Comparison of ENCODE assay signal across 20 mouse cellular contexts in the genomic region with DNA sequence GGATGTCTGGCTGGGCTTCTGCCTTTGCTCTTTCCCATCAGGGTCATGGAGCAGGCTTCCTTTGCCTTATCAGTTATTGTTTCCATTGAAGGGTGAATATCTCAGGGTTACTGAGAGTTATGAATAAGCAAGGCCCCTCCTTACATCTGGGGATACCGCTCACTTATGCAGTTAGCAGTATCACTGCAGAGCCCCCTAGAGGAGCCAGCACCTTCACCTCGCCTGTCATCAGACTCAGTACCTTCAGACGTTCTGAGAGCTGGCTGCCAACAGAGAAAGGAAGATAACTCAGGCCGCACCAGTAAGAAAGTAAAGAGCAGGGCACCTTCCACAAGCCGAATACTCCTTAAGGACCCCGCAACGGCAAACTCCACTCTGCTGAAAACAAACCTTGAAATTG.
DNase-seq lines count a peak whose midpoint lies in the region; ATAC-seq and TF ChIP-seq lines count a peak whose summit lies in the region.
"Had no signal": no experiment of that assay in that cellular context is flagged by ENCODE, and none has a peak within 500 bp of the region (broad histone marks: within the 10 kb centered on the region; RNA-seq: fewer than 3 reads in every experiment).

No protein-coding gene starts in this region.

- H3K27ac ChIP-seq in heart, embryonic 15.5 days: 0 out of 2 replicates have a peak overlapping the region, but pooled peaks have one; percentile 5
- H3K27ac ChIP-seq in heart, embryonic 11.5 days (ENCODE audit: low read depth, low read length): no peak overlapping the region
- no peak overlapping the region for H3K27ac ChIP-seq in liver, embryonic 14.5 days
- no peak overlapping the region for H3K27ac ChIP-seq in liver, embryonic 12.5 days
- H3K27ac ChIP-seq: forebrain, embryonic 12.5 days; hindbrain, embryonic 10.5 days; liver, embryonic 13.5 days; midbrain, embryonic 15.5 days; neural tube, embryonic 15.5 days had no signal

- H3K27me3 ChIP-seq in heart, embryonic 15.5 days: no peaks in the 10 kb centered on the region
- H3K27me3 ChIP-seq in heart, embryonic 11.5 days (ENCODE audit: control insufficient read depth, insufficient read depth, low read length): peaks cover 9% of the 10 kb centered on the region
- no peaks in the 10 kb centered on the region; the same call in 1 of the 2 replicates for H3K27me3 ChIP-seq in liver, embryonic 14.5 days (ENCODE audit: control insufficient read depth, insufficient read depth, low read length)
- H3K27me3 ChIP-seq in liver, embryonic 12.5 days (replicated peaks): peaks cover 67% of the 10 kb centered on the region
- H3K27me3 ChIP-seq: forebrain, embryonic 12.5 days; midbrain, embryonic 15.5 days; neural tube, embryonic 15.5 days; Patski had no signal

- no peaks in the 10 kb centered on the region for H3K36me3 ChIP-seq in heart, embryonic 15.5 days
- no peaks in the 10 kb centered on the region for H3K36me3 ChIP-seq in heart, embryonic 11.5 days (ENCODE audit: control insufficient read depth, insufficient read depth, low read length)
- no peaks in the 10 kb centered on the region for H3K36me3 ChIP-seq in liver, embryonic 14.5 days (replicated peaks; ENCODE audit: control insufficient read depth, insufficient read depth, low read depth)
- H3K36me3 ChIP-seq in liver, embryonic 12.5 days: no peaks in the 10 kb centered on the region
- H3K36me3 ChIP-seq: forebrain, embryonic 12.5 days; hindbrain, embryonic 10.5 days; liver, embryonic 13.5 days; midbrain, embryonic 15.5 days; neural tube, embryonic 15.5 days had no signal

- H3K9ac ChIP-seq in heart, embryonic 15.5 days: no peak overlapping the region
- no peak overlapping the region for H3K9ac ChIP-seq in heart, embryonic 11.5 days (ENCODE audit: low read depth, low read length)
- no peak overlapping the region for H3K9ac ChIP-seq in liver, embryonic 14.5 days (replicated peaks)
- no peak overlapping the region for H3K9ac ChIP-seq in liver, embryonic 12.5 days
- H3K9ac ChIP-seq: forebrain, embryonic 12.5 days; liver, embryonic 13.5 days; midbrain, embryonic 15.5 days; neural tube, embryonic 15.5 days had no signal

- peaks cover 67% of the 10 kb centered on the region for H3K4me1 ChIP-seq in heart, embryonic 15.5 days (replicated peaks)
- peaks cover 56% of the 10 kb centered on the region for H3K4me1 ChIP-seq in heart, embryonic 11.5 days (ENCODE audit: control insufficient read depth, insufficient read depth, low read length)
- peaks cover 10 to 15% of the 10 kb centered on the region in 2 experiments for H3K4me1 ChIP-seq in liver, embryonic 14.5 days (replicated peaks; ENCODE audit: control insufficient read depth in 2 of 2, insufficient read depth in 2 of 2, low read length in 1 of 2)
- peaks cover 16% of the 10 kb centered on the region for H3K4me1 ChIP-seq in liver, embryonic 12.5 days
- H3K4me1 ChIP-seq: midbrain, embryonic 15.5 days had no signal

- no peaks in the 10 kb centered on the region for H3K9me3 ChIP-seq in heart, embryonic 15.5 days (replicated peaks)
- no peaks in the 10 kb centered on the region for H3K9me3 ChIP-seq in heart, embryonic 11.5 days (replicated peaks; ENCODE audit: control insufficient read depth, low read length)
- H3K9me3 ChIP-seq in liver, embryonic 14.5 days (ENCODE audit: control insufficient read depth, low read length): no peaks in the 10 kb centered on the region
- H3K9me3 ChIP-seq in liver, embryonic 12.5 days (replicated peaks): no peaks in the 10 kb centered on the region
- H3K9me3 ChIP-seq: forebrain, embryonic 12.5 days; hindbrain, embryonic 10.5 days; liver, embryonic 13.5 days; megakaryocyte, embryonic 14.5 days; midbrain, embryonic 15.5 days; neural tube, embryonic 15.5 days had no signal

- no peak overlapping the region for H3K4me3 ChIP-seq in heart, embryonic 15.5 days
- no peak overlapping the region for H3K4me3 ChIP-seq in heart, embryonic 11.5 days (ENCODE audit: low read depth, low read length)
- no peak overlapping the region for H3K4me3 ChIP-seq in liver, embryonic 14.5 days (ENCODE audit: insufficient read depth in 1 of 2, low read depth in 2 of 2, low read length in 2 of 2)
- H3K4me3 ChIP-seq in liver, embryonic 12.5 days: no peak overlapping the region
- H3K4me3 ChIP-seq: forebrain, embryonic 12.5 days; hindbrain, embryonic 10.5 days; liver, embryonic 13.5 days; megakaryocyte, embryonic 14.5 days; midbrain, embryonic 15.5 days; neural tube, embryonic 15.5 days had no signal

- intact Hi-C loops in left cerebral cortex, postnatal 10 days (cut with DNase I): loop anchor here (5.0 kb wide), 1 partner anchor 48 kb away; no protein-coding TSS in a partner anchor

- 49% methylated on average over 7 of the region's 7 CpGs for WGBS in heart, embryonic 15.5 days
- WGBS in heart, embryonic 11.5 days (ENCODE audit: insufficient replicate concordance): 59% methylated on average over 7 of the region's 7 CpGs
- 56% methylated on average over 7 of the region's 7 CpGs for WGBS in liver, embryonic 14.5 days (ENCODE audit: insufficient replicate concordance)
- 64% methylated on average over 7 of the region's 7 CpGs for WGBS in liver, embryonic 12.5 days (ENCODE audit: insufficient replicate concordance)

- ATAC-seq in heart, embryonic 15.5 days (replicated peaks; ENCODE audit: insufficient number of reproducible peaks, insufficient read depth, low FRiP score, low read depth): no peak
- no peak for ATAC-seq in heart, embryonic 11.5 days (replicated peaks; ENCODE audit: insufficient number of reproducible peaks, low FRiP score, low TSS enrichment)
- ATAC-seq in liver, embryonic 14.5 days (ENCODE audit: insufficient read depth): no peak
- no peak for ATAC-seq in liver, embryonic 12.5 days
- ATAC-seq: midbrain, embryonic 15.5 days; Patski had no signal

- TF ChIP-seq EP300 in liver, embryonic 14.5 days (IDR thresholded peaks at IDR 0.05; ENCODE audit: low read depth): no peak

- TF ChIP-seq CTCF in liver, embryonic 14.5 days (IDR thresholded peaks at IDR 0.05; ENCODE audit: low read depth): 0 out of 2 replicates have a peak, but pooled peaks have one; percentile 11

- no peak overlapping the region for H3K4me2 ChIP-seq in heart, embryonic 15.5 days
- no peak overlapping the region for H3K4me2 ChIP-seq in heart, embryonic 11.5 days
- H3K4me2 ChIP-seq in liver, embryonic 14.5 days (ENCODE audit: low read depth): no peak overlapping the region
- no peak overlapping the region for H3K4me2 ChIP-seq in liver, embryonic 12.5 days
- H3K4me2 ChIP-seq: forebrain, embryonic 12.5 days; liver, embryonic 13.5 days; midbrain, embryonic 15.5 days; neural tube, embryonic 15.5 days had no signal

- DNase-seq in liver, embryonic 14.5 days (ENCODE audit: low read depth in 3 of 3, low spot score in 3 of 3): no peak
- peak; percentile 28 for DNase-seq in thymus, postnatal 25 days
- no peak for DNase-seq in thymus, postnatal 0 days (ENCODE audit: low spot score)
- no peak for DNase-seq in left cerebral cortex, postnatal 10 days (ENCODE audit: extremely low spot score in 1 of 2, low spot score in 2 of 2)
- DNase-seq: adrenal gland, adult 8-10 months; cerebellum, adult 9-11 months; gastrocnemius, postnatal 10 days; heart, adult 18-20 months; kidney, adult 9 months; kidney, postnatal 36 days; liver, embryonic 13.5 days had no signal
